13 mouse cellular contexts compared by ENCODE assay signal in genomic region chr4:116402708-116403107, GRCm38 (mm10).
DNase-seq lines count a peak whose midpoint lies in the region; ATAC-seq and TF ChIP-seq lines count a peak whose summit lies in the region.
"Had no signal": no experiment of that assay in that cellular context is flagged by ENCODE, and none has a peak within 500 bp of the region (broad histone marks: within the 10 kb centered on the region; RNA-seq: fewer than 3 reads in every experiment).

No protein-coding gene starts in this region.

- no peak for TF ChIP-seq CTCF in thymus, adult 2 months (IDR thresholded peaks at IDR 0.05; ENCODE audit: borderline replicate concordance, control insufficient read depth, extremely low read depth, insufficient read depth, low read length, poor library complexity)

- H3K27ac ChIP-seq in forebrain, embryonic 13.5 days = no peak overlapping the region
- no peak overlapping the region for H3K27ac ChIP-seq in forebrain, embryonic 10.5 days
- no peak overlapping the region for H3K27ac ChIP-seq in midbrain, embryonic 13.5 days
- no peak overlapping the region for H3K27ac ChIP-seq in midbrain, embryonic 10.5 days (replicated peaks)
- no peak overlapping the region for H3K27ac ChIP-seq in midbrain, embryonic 15.5 days
- H3K27ac ChIP-seq in limb, embryonic 10.5 days = no peak overlapping the region
- H3K27ac ChIP-seq in thymus, adult 2 months (ENCODE audit: control insufficient read depth, insufficient read depth, low read length) = no peak overlapping the region
- H3K27ac ChIP-seq: neural tube, embryonic 12.5 days had no signal

- H3K27me3 ChIP-seq in forebrain, embryonic 13.5 days = no peaks in the 10 kb centered on the region
- no peaks in the 10 kb centered on the region for H3K27me3 ChIP-seq in forebrain, embryonic 10.5 days (ENCODE audit: poor library complexity, severe bottlenecking)
- no peaks in the 10 kb centered on the region for H3K27me3 ChIP-seq in midbrain, embryonic 13.5 days
- H3K27me3 ChIP-seq in midbrain, embryonic 10.5 days (ENCODE audit: low read depth, poor library complexity, severe bottlenecking) = no peaks in the 10 kb centered on the region
- no peaks in the 10 kb centered on the region for H3K27me3 ChIP-seq in midbrain, embryonic 15.5 days (replicated peaks)
- H3K27me3 ChIP-seq in limb, embryonic 10.5 days (ENCODE audit: low read depth, poor library complexity, severe bottlenecking) = no peaks in the 10 kb centered on the region
- no peaks in the 10 kb centered on the region for H3K27me3 ChIP-seq in thymus, adult 2 months (ENCODE audit: control insufficient read depth, insufficient read depth, low read length)
- H3K27me3 ChIP-seq: megakaryocyte, embryonic 14.5 days; neural tube, embryonic 12.5 days had no signal

- no peak for DNase-seq in forebrain, embryonic 10.5 days (ENCODE audit: extremely low spot score, low spot score)
- DNase-seq in midbrain, embryonic 10.5 days (ENCODE audit: low spot score) = no peak
- DNase-seq in limb, embryonic 10.5 days (ENCODE audit: low spot score) = no peak
- DNase-seq in thymus, adult 2 months = no peak
- DNase-seq: cerebellum, postnatal 10 days had no signal

- no peak for ATAC-seq in forebrain, embryonic 13.5 days
- ATAC-seq in midbrain, embryonic 13.5 days = no peak
- ATAC-seq in erythroid progenitor cell, adult 5-6 weeks (replicated peaks; ENCODE audit: low FRiP score, poor library complexity, severe bottlenecking) = peak; percentile 93
- ATAC-seq in midbrain, embryonic 15.5 days (replicated peaks) = no peak
- ATAC-seq: activated CD4-positive, CD25-positive, alpha-beta regulatory T cell, adult 4 months; intestine, postnatal 0 days had no signal

- no peak overlapping the region for H3K9ac ChIP-seq in forebrain, embryonic 13.5 days
- H3K9ac ChIP-seq in midbrain, embryonic 13.5 days (replicated peaks) = no peak overlapping the region
- H3K9ac ChIP-seq in midbrain, embryonic 15.5 days = no peak overlapping the region
- H3K9ac ChIP-seq: neural tube, embryonic 12.5 days had no signal

- H3K4me2 ChIP-seq in forebrain, embryonic 13.5 days = 0 out of 2 replicates have a peak overlapping the region, but pooled peaks have one; percentile 1
- peak overlapping the region; percentile 47 for H3K4me2 ChIP-seq in midbrain, embryonic 13.5 days (replicated peaks)
- peak overlapping the region; percentile 59 for H3K4me2 ChIP-seq in midbrain, embryonic 15.5 days
- H3K4me2 ChIP-seq: neural tube, embryonic 12.5 days had no signal

- no peaks in the 10 kb centered on the region for H3K9me3 ChIP-seq in forebrain, embryonic 13.5 days (replicated peaks)
- H3K9me3 ChIP-seq in forebrain, embryonic 10.5 days = no peaks in the 10 kb centered on the region
- no peaks in the 10 kb centered on the region for H3K9me3 ChIP-seq in midbrain, embryonic 13.5 days
- no peaks in the 10 kb centered on the region for H3K9me3 ChIP-seq in midbrain, embryonic 10.5 days (replicated peaks)
- H3K9me3 ChIP-seq in midbrain, embryonic 15.5 days = no peaks in the 10 kb centered on the region
- no peaks in the 10 kb centered on the region for H3K9me3 ChIP-seq in limb, embryonic 10.5 days (replicated peaks)
- H3K9me3 ChIP-seq: megakaryocyte, embryonic 14.5 days; neural tube, embryonic 12.5 days had no signal

- H3K4me1 ChIP-seq in forebrain, embryonic 13.5 days = peaks cover 28% of the 10 kb centered on the region
- H3K4me1 ChIP-seq in forebrain, embryonic 10.5 days = peaks cover 19% of the 10 kb centered on the region
- peaks cover 30% of the 10 kb centered on the region for H3K4me1 ChIP-seq in midbrain, embryonic 13.5 days (replicated peaks)
- H3K4me1 ChIP-seq in midbrain, embryonic 10.5 days = peaks cover 23% of the 10 kb centered on the region
- peaks cover 30% of the 10 kb centered on the region for H3K4me1 ChIP-seq in midbrain, embryonic 15.5 days
- peaks cover 4% of the 10 kb centered on the region for H3K4me1 ChIP-seq in limb, embryonic 10.5 days
- H3K4me1 ChIP-seq in thymus, adult 2 months (replicated peaks; ENCODE audit: control insufficient read depth, insufficient read depth, low read length) = no peaks in the 10 kb centered on the region

- no peak overlapping the region for H3K4me3 ChIP-seq in forebrain, embryonic 13.5 days
- H3K4me3 ChIP-seq in forebrain, embryonic 10.5 days = no peak overlapping the region
- no peak overlapping the region for H3K4me3 ChIP-seq in midbrain, embryonic 13.5 days (replicated peaks)
- H3K4me3 ChIP-seq in midbrain, embryonic 10.5 days = no peak overlapping the region
- 0 out of 2 replicates have a peak overlapping the region, but pooled peaks have one; percentile 26 for H3K4me3 ChIP-seq in midbrain, embryonic 15.5 days
- H3K4me3 ChIP-seq in limb, embryonic 10.5 days = no peak overlapping the region
- no peak overlapping the region for H3K4me3 ChIP-seq in thymus, adult 2 months (ENCODE audit: control insufficient read depth, insufficient read depth, low read length)
- H3K4me3 ChIP-seq: megakaryocyte, embryonic 14.5 days; neural tube, embryonic 12.5 days had no signal

- no peak for TF ChIP-seq POLR2A in thymus, adult 2 months (IDR thresholded peaks at IDR 0.05; ENCODE audit: control insufficient read depth, extremely low read depth, insufficient read depth, low read length, poor library complexity)

- no peaks in the 10 kb centered on the region for H3K36me3 ChIP-seq in forebrain, embryonic 13.5 days (ENCODE audit: poor library complexity, severe bottlenecking)
- H3K36me3 ChIP-seq in forebrain, embryonic 10.5 days (replicated peaks) = no peaks in the 10 kb centered on the region
- H3K36me3 ChIP-seq in midbrain, embryonic 13.5 days = no peaks in the 10 kb centered on the region
- no peaks in the 10 kb centered on the region for H3K36me3 ChIP-seq in midbrain, embryonic 10.5 days
- no peaks in the 10 kb centered on the region for H3K36me3 ChIP-seq in midbrain, embryonic 15.5 days (replicated peaks)
- H3K36me3 ChIP-seq in limb, embryonic 10.5 days = no peaks in the 10 kb centered on the region
- no peaks in the 10 kb centered on the region for H3K36me3 ChIP-seq in thymus, adult 2 months (ENCODE audit: control insufficient read depth, insufficient read depth, low read length)
- H3K36me3 ChIP-seq: neural tube, embryonic 12.5 days had no signal

- 91% methylated on average over 1 of the region's 1 CpGs for WGBS in forebrain, embryonic 13.5 days
- WGBS in forebrain, embryonic 10.5 days = 81% methylated on average over 1 of the region's 1 CpGs
- 82% methylated on average over 1 of the region's 1 CpGs for WGBS in midbrain, embryonic 13.5 days
- 89% methylated on average over 1 of the region's 1 CpGs for whole genome bisulfite sequencing in midbrain, embryonic 10.5 days
- WGBS in midbrain, embryonic 15.5 days = 85% methylated on average over 1 of the region's 1 CpGs
- 93% methylated on average over 1 of the region's 1 CpGs for WGBS in limb, embryonic 10.5 days
- WGBS in thymus, adult 2 months = 88% methylated on average over 1 of the region's 1 CpGs

Comparison
In these comparisons a context has a peak if more than half of its experiments do, and no peak if none do; other contexts are left out.
1. H3K4me2 ChIP-seq: peak in every context shown above with its lines; median percentile 59 in midbrain, embryonic 15.5 days; 47 in midbrain, embryonic 13.5 days; 1 in forebrain, embryonic 13.5 days.